Mouse (Mus musculus) spleen, adult 2 months (tissue): ENCODE data around the gene Spag9.

ENCODE experiments used
- CTCF ChIP-seq: fragments of 200-500 bp; IDR thresholded peaks from 2 replicates; pipeline ENCODE4 v1.5.1; 2011; ENCODE audit warnings: mild to moderate bottlenecking, inconsistent platforms; ENCODE audit not compliant: insufficient read depth, insufficient read length, insufficient replicate concordance; ENCODE audit errors: extremely low read depth
- POLR2A ChIP-seq: fragments of 200-500 bp; IDR thresholded peaks from 2 replicates; pipeline ENCODE4 v1.6.1; 2011; ENCODE audit warnings: low read depth, low read length, inconsistent platforms

DNA sequence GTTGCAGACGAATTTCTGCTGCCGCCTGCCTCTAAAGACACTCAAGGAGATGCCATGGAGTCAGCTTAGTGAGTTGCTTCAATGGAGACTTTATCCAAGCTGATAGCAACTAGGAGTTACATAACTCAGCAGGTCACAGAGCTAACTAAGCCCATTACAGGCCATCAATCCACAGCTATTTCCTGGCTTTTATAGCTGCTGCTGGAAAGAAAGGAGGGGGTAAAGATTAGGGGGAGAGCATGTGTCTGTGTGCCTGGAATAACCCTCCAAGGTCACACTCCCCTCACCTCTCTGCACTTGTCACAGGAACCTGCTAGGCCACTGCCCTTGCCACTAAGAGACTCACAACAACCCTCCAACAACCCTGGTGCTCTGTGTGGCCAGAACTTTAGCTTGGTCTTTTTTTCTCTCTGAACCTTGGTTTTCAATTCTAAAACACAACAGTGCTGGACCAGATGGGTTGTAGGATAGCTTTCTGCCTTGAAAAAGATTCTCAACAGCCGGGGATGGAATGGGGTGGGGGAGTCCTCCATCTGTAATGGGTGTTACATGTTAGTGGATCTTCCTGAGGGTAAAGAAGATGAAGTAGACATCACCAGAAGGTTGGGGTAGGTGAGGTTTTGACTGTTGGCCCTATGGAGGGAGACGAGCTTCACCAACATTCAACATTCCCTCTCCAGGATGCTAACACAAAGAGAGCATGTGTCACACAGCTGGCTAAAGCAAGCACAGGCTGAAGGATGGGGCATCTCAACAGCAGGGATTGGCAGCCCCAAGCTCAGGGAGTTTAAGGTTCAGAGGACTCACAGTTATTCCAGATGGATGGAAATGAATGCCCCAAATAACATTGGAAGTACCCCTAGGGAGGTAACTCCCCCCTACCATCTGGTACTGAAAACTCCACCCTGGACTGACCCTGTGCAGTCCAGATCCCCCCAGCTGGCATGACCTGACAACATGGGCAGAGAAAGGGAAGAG lies 134.5 kb downstream of the Spag9 start:
- TF ChIP-seq CTCF (no peak), POLR2A (no peak)
